Mouse (Mus musculus) retina, embryonic 14.5 days (tissue): ENCODE measurements at regions not wholly inside any gene's neighbourhood (a gene's known extent, or its start where the extent isn't known, plus 50 kb on each side); places are given as distances from the start of the nearest gene placed in this dataset.

Source experiments
- DNase-seq: peaks from one replicate; pipeline ENCODE4 v3.0.0-alpha.2; 2015; ENCODE audit warnings: low spot score

DNA sequence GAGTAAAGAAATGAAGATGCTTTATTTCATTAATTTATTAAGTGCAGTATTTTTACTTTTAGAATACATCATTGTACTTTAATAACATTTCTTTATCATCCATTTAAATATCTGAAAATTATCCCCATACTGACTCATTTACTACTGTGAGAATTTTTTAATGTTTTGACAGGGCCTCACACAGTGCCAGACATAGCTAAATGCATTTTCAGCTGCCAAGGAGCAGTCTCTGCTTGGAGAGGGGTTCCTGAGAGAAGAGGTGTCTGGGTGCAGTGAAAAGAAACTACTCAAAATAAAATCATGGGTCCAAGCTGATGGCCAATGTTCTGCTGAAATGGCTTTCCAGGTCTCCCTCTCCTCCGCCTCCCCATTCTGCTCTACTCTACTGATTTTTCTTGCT, 1116.3 kb upstream of the Ppp6c start:
- DNase-seq: no peak

DNA sequence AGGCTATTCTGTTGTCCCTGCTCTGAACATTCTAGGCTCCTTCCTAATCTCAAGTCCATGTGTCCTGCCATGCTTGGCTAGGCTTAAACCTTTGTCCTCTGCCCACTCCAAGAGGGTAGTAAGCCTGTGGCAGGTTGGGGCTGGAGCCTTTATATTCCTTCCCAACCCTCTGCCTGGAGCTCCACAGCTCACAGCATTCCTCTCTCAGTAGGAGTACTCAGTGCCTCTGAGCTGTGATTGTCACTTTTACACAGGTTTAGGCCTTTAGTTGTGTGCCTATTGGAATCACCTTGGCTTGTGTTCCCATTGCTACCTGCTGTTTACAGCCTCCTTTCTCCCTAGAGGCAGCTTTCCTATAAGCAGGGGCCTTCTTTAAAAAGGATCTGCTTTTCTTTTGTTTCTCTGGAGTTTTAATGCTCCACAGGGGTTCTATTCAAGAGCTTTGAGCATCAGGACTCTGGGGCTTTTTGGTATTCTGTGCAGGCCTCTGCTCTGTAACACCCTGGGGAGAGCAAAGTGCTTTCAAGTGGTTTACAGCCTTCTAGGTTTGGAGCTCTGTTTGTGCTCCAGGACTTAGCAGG, 1106.1 kb upstream of the Ppp6c start:
- DNase-seq: peak; percentile 2

DNA sequence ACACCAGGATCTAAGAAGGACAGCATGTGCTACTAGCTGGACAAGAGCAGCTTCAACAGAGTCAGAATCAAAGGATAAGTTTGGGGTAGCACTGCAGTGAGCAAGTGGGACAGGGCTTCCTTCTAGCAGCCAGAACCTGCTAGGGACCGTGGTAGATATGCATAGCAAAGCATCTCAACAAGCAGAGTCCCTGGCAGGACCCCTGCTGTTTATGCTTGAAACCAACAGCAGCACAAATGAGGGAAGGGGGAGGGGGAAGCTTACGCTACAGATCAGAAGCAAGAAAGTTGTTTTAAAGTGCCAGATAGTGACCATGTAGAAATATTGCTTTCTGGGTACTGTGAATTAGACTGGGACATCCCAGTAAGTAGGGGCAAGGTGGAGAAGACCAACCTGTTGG, 1095.3 kb upstream of the Ppp6c start:
- peak; percentile 3 for DNase-seq

DNA sequence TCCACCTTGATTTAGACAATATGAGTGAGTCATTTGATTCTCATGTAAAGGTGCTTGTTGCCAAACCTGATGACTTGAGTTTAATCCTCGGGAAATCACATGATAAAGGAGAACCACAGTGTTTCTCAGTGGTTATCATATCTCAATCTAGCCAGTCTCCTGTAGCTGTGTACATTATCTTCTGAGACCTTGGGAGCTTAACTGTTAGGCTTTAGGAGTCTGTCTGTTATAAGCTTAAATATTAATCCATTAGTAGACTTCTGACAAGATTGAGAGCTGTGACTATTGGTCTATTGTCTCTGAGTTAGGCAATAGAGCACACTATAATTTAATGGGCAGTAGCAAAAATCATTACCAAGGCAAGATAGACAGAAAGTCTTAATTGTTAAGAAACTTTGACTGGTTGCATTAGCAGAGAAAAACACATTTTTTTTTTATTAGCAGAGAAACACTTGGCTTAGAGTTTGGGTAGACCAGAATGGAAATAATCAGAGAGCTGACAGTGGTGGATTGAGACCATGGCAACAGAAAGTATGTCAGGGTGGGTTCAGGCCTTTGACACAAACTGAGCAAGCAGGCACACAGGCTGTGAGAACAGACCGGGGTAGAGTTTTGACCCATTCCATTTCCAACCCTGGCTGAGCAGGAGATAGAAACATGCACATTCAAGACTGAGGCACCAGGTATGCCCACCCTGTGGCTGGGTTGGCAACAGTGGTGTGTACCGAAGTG, 1094.6 kb upstream of the Ppp6c start:
- DNase-seq: no peak
